In genomic region chr4:140304960-140305359, GRCm38 (mm10) we compare ENCODE assay signal across 29 mouse cellular contexts. TPM values are rescaled to one million over a fixed set of nuclear protein-coding genes. Genes with fewer than 3 reads are reported as not detected.
DNase-seq lines count a peak whose midpoint lies in the region; ATAC-seq and TF ChIP-seq lines count a peak whose summit lies in the region.
"Had no signal": no experiment of that assay in that cellular context is flagged by ENCODE, and none has a peak within 500 bp of the region (broad histone marks: within the 10 kb centered on the region; RNA-seq: fewer than 3 reads in every experiment).

No protein-coding gene starts in this region.

- H3K27me3 ChIP-seq in E14TG2a.4 (ENCODE audit: insufficient read depth, low read length), result peaks cover 23% of the 10 kb centered on the region
- H3K27me3 ChIP-seq in heart, embryonic 11.5 days (ENCODE audit: control insufficient read depth, insufficient read depth, low read length), result no peaks in the 10 kb centered on the region
- H3K27me3 ChIP-seq: embryonic facial prominence, embryonic 13.5 days; forebrain, embryonic 12.5 days; forebrain, embryonic 15.5 days had no signal

- H3K9ac ChIP-seq in heart, embryonic 11.5 days (ENCODE audit: low read depth, low read length), result no peak overlapping the region
- H3K9ac ChIP-seq: embryonic facial prominence, embryonic 13.5 days; forebrain, embryonic 12.5 days; forebrain, embryonic 15.5 days; hindbrain, embryonic 12.5 days had no signal

- 73% methylated on average over 5 of the region's 5 CpGs for WGBS in heart, embryonic 11.5 days (ENCODE audit: insufficient replicate concordance)

- H3K4me2 ChIP-seq in heart, embryonic 11.5 days, result no peak overlapping the region
- H3K4me2 ChIP-seq: embryonic facial prominence, embryonic 13.5 days; forebrain, embryonic 12.5 days; forebrain, embryonic 15.5 days; hindbrain, embryonic 12.5 days had no signal

- no peaks in the 10 kb centered on the region for H3K36me3 ChIP-seq in E14TG2a.4 (ENCODE audit: insufficient read depth, low read length)
- H3K36me3 ChIP-seq in heart, embryonic 11.5 days (ENCODE audit: control insufficient read depth, insufficient read depth, low read length), result no peaks in the 10 kb centered on the region
- H3K36me3 ChIP-seq: embryonic facial prominence, embryonic 10.5 days; embryonic facial prominence, embryonic 13.5 days; forebrain, embryonic 12.5 days; forebrain, embryonic 15.5 days; heart, embryonic 10.5 days; hindbrain, embryonic 12.5 days had no signal

- DNase-seq in left cerebral cortex, adult 2 months (ENCODE audit: extremely low spot score in 1 of 2, low spot score in 2 of 2), result no peak
- no peak for DNase-seq in left cerebral cortex, postnatal 4 days
- DNase-seq in ES-CJ7 (ENCODE audit: low read depth, low spot score) (peak; percentile 41), ZHBTc4 (ENCODE audit: low read depth, low spot score) (peak; percentile 71)
- no peak for DNase-seq in adrenal gland, adult 8-10 months
- DNase-seq: adrenal gland, postnatal 14 days; cerebellum, adult 11-12 months; cerebellum, adult 8-10 months; cerebellum, postnatal 10 days; cerebellum, postnatal 36 days; embryo, embryonic 11 days; gastrocnemius, postnatal 25 days; heart, adult 18-20 months had no signal

- ATAC-seq in heart, embryonic 11.5 days (replicated peaks; ENCODE audit: insufficient number of reproducible peaks, low FRiP score, low TSS enrichment), result no peak
- ATAC-seq: CD4-positive, CD25-positive, alpha-beta regulatory T cell, adult 4 months; forebrain, embryonic 15.5 days; hindbrain, embryonic 16.5 days; inflammation-experienced regulatory T-cells, adult 6 months; intestine, embryonic 16.5 days had no signal

- H3K9me3 ChIP-seq in E14TG2a.4 (ENCODE audit: low read length), result no peaks in the 10 kb centered on the region
- H3K9me3 ChIP-seq in heart, embryonic 11.5 days (replicated peaks; ENCODE audit: control insufficient read depth, low read length), result no peaks in the 10 kb centered on the region
- H3K9me3 ChIP-seq: embryonic facial prominence, embryonic 10.5 days; embryonic facial prominence, embryonic 13.5 days; forebrain, embryonic 12.5 days; forebrain, embryonic 15.5 days; heart, embryonic 10.5 days; hindbrain, embryonic 12.5 days had no signal

- TF ChIP-seq CTCF in left cerebral cortex, adult 2 months (IDR thresholded peaks at IDR 0.05), result peak; percentile 6; the same call in 1 of the 2 replicates
- peak; percentile 68 for TF ChIP-seq CTCF in E14TG2a.4 (conservative IDR thresholded peaks at IDR 0.05; ENCODE audit: low read length)

- intact Hi-C loops in left cerebral cortex, adult 2 months (cut with DNase I), result no loop called here
- intact Hi-C loops in left cerebral cortex, postnatal 4 days (cut with DNase I), result loop anchor here (5.0 kb wide), 1 partner anchor 62 kb away; no protein-coding TSS in a partner anchor

- no peak overlapping the region for H3K4me3 ChIP-seq in left cerebral cortex, adult 2 months
- H3K4me3 ChIP-seq in E14TG2a.4 (replicated peaks; ENCODE audit: low read length), result no peak overlapping the region
- H3K4me3 ChIP-seq in heart, embryonic 11.5 days (ENCODE audit: low read depth, low read length), result no peak overlapping the region
- H3K4me3 ChIP-seq: embryonic facial prominence, embryonic 10.5 days; embryonic facial prominence, embryonic 13.5 days; erythroblast, embryonic 14.5 days; forebrain, embryonic 12.5 days; forebrain, embryonic 15.5 days; heart, embryonic 10.5 days; hindbrain, embryonic 12.5 days had no signal

- peaks cover 9% of the 10 kb centered on the region for H3K4me1 ChIP-seq in E14TG2a.4 (replicated peaks; ENCODE audit: low read depth, low read length)
- no peaks in the 10 kb centered on the region for H3K4me1 ChIP-seq in heart, embryonic 11.5 days (ENCODE audit: control insufficient read depth, insufficient read depth, low read length)
- H3K4me1 ChIP-seq: embryonic facial prominence, embryonic 10.5 days; embryonic facial prominence, embryonic 13.5 days; heart, embryonic 10.5 days; hindbrain, embryonic 12.5 days had no signal

- H3K27ac ChIP-seq in left cerebral cortex, adult 2 months, result no peak overlapping the region
- H3K27ac ChIP-seq in heart, embryonic 11.5 days (ENCODE audit: low read depth, low read length), result no peak overlapping the region
- H3K27ac ChIP-seq: embryonic facial prominence, embryonic 10.5 days; embryonic facial prominence, embryonic 13.5 days; forebrain, embryonic 12.5 days; forebrain, embryonic 15.5 days; heart, embryonic 10.5 days; hindbrain, embryonic 12.5 days had no signal

RNA-seq across cellular contexts. Expression of gene Igsf21, which starts 58.4 kb away (rescaled TPM):
- total RNA-seq in left cerebral cortex, adult 2 months (2021), result 10 to 100 TPM; 68.8 to 75.2 TPM
- total RNA-seq in left cerebral cortex, postnatal 4 days (2021), result 100 to 1,000 TPM; 104 to 114 TPM
- 1 to 10 TPM in 3 of 4 experiments, under 1 TPM in 1; 0.46 to 1.7 (median 1.2) TPM for total RNA-seq in adrenal gland, adult 8-10 months (2022)
- polyA plus RNA-seq in heart, embryonic 11.5 days (2014; fragmentation: Nextera tagmentation; extraction: Ambion mirVana), result 0.11 and 0.39 TPM in 2 replicates
- total RNA-seq: hematopoietic stem cell, adult 5-6 weeks; MEL had no signal
- polyA plus RNA-seq: C2C12; CD4-positive, CD25-positive, alpha-beta regulatory T cell, adult 4 months; inflammation-experienced regulatory T-cells, adult 6 months had no signal

Comparison
In these comparisons a context has a peak if more than half of its experiments do, and no peak if none do; other contexts are left out.
1. DNase-seq: peak in ES-CJ7 (single experiment) and ZHBTc4 (single experiment); none in left cerebral cortex, adult 2 months (0 of 2), left cerebral cortex, postnatal 4 days (single experiment) and adrenal gland, adult 8-10 months (single experiment).
2. RNA of gene Igsf21, which starts 58.4 kb away (total RNA-seq): 104 to 114 TPM in left cerebral cortex, postnatal 4 days and 68.8 to 75.2 TPM in left cerebral cortex, adult 2 months; 0.46 to 1.7 TPM in adrenal gland, adult 8-10 months; every median in the first group is over 10 times any median in the second.